Mouse (Mus musculus) right cerebral cortex, postnatal 14 days (tissue): ENCODE measurements around the gene Olfm4.

Experiments used
- DNase-seq: peaks from one replicate; pipeline ENCODE4 v3.0.0; 2022

Olfm4 gene

DNA sequence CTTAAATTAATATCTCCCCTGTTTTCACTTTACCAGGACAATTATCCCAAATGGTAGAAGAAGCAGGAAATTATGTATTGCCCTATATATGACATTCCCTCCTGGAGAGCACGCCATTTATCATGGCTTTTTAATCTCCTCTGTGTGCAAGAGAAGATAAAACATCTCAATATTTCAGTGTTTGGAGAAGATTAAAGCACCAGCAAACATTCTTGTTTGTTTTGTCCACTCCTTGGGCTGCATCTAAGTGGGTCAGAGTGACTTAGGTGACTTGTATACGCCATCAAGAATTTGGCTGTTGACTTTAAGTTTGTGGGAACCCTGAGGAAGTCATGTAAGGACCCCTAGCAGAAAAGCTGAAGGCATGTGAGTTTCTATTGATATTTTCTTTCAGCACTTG lies at the start of gene Olfm4:
Gene Olfm4, plus strand, starts transcription at position 301 of the 400 bp plus-strand sequence.
- no peak for DNase-seq

DNA sequence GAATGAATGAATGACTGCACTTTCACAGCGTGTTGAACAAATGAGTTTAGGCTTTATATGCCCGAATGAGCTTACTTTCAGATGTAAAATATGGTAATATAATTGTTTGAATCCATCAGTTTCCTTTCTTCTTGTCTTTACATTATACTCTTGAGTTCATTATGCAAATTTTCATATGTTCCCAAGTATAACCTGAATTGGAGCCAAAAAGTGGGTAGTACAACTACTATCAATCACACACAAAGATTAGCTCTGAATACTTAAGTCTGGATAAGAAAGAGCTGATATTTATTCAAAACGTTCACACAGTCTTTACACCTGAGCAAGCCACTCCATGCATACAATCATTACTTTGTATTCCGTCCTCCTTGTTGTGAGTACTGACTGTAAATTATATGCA lies 49.5 kb upstream of the Olfm4 start:
- no peak for DNase-seq

DNA sequence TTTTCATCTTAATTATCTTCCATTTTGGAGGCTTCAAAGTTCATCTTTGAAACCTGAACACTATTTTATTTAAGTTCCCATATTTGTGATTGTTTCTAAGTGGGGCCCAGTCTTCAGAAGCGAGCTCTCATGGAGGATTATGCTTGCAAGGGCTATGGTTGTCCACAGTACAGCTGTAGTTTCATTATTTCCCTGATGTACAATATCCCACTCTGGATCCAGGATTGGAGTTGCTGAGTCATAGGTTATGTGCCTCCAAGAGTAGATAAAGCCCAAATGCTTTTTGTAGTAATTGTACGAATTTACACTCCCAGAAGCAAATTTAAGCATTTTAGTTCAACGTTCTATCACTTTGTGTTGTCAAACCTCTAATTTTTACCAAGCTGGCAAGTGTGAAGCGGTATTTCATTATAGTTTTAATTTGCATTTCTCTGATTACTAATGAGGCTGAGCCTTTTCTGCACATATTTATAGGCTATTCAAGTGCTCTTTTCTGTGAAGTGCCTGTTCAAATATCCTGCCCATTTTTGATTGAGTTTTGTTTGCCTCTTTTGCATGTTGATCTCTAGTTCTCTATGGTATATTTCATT lies 46.9 kb upstream of the Olfm4 start:
- no peak for DNase-seq

DNA sequence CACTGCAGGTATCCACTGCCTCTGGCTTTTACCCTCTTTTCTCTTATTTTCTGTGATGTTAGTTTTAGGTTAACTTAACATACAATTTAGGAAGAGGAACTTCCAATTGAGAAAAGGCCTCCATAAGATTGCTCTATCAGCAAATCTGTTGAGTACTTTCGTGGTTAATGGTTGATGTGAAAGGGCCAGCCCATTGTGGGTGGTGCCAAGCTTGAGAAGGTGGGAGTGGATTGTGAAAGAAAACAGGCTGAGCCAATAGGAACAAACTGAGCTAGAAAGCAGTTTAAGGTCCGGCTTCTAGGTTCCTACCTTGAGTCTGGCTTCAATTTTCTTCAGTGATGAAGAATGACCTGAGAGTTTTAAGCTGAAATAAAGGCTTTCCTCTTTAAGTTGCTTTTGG lies 38.0 kb upstream of the Olfm4 start:
- DNase-seq, result no peak

DNA sequence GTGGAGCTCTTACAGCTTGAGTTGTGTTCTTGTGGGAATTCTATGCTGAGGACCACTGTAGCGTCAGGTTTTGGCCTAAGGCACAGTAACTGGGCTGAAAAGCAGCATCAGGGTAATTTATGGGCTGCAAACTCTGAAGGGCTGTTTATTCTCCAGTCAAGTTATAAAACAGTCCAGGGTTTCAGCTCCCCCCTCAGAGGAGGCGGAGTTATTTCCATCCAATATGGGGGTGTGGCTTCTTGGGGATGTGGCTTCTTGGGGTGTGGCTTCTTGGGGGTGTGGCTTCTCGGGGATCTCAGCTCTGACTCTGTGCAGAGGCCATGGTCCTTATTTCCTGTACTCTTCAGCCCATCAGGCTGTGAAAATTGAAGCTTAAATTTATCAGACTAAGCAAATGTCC lies 28.2 kb upstream of the Olfm4 start:
- no peak for DNase-seq

DNA sequence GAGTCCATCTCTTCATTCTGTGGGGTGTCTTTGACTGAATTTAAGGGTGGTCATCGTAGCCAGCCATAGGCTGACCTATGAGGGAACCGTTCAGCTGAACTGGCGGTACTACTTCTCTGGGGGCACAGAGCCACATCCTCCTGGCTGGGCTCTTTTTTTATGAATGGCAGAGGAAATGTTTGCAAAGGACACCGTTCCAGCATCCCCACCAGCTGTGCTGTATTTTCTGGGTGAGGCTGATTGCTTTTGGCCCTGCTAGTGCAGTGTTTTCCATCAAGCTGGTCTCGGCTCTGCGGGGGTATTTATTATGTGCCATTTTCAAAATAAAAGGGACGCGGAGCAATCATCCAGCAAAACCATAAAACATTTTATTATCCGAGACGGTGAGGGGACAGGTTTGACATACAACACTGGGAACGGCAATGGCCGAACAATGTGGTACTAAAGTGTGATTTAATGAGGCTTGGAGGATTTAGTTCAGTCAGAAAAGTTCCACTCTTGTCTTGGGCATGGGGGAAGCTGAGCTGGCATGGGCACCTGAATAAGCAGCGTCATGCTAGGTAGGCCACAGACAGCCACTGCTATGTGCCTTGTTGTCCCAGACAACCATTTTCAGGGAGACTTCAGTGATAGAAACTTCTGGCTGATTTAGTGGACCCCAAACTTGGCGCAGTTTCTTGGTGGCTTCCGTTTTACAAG lies 25.9 kb upstream of the Olfm4 start:
- DNase-seq, result no peak

DNA sequence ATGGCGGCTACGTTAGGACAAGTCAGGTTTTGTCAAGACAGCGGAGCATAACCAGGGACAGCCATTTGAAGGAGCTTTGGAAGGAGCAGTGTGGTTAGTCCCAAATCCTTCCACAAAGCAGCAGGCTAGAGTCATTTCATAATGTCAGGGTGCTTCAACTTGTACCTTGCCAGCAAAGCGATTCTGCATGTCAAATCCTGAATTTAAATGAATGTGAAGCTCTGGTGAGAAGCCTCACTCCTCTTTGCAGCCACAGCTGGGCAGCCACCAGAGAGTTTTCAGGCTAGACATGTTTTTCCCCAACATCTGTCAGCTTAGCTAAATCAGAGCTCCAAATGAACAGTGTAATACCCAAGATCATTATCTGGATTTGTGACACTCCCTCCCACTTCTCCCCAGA lies 22.7 kb upstream of the Olfm4 start:
- DNase-seq, result no peak

DNA sequence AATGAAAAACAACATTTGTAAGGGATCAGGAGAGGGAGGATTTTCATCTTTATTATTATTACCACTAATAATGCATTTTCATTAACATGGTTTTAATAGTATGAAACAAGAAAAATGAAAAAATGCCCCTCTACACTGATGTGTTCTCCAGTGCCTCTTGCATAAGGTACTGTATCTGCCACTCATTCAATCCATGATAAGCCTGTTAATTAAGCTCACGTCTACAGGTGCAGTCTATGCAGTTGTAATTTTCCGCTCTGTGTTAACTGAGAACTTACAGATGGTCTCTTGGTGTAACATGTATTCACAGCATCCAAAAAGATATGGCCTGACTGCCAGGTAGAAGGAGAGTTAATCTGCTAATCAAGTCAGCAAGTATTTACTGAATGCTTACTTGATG lies 22.3 kb upstream of the Olfm4 start:
- DNase-seq, result no peak

DNA sequence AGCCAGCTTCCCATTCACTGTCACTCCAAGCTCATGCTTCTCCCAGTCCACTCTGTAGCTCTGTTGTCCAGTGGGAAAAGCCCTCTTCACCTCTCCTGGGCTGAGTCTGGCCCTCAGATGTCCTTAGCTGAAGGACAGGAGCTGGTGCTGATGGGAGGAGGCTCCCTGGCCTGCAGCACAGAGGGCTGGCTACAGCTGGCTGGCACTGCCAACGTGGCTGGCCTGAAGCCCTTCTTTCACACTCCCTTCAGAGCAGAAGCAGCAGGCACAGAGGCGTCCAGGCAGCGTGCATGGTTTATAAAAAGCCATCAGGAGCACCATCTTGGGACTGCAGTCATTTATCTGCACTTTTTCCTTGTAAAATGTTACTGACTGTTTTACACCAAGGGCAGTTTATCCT lies 13.7 kb upstream of the Olfm4 start:
- DNase-seq, result peak; percentile 29

DNA sequence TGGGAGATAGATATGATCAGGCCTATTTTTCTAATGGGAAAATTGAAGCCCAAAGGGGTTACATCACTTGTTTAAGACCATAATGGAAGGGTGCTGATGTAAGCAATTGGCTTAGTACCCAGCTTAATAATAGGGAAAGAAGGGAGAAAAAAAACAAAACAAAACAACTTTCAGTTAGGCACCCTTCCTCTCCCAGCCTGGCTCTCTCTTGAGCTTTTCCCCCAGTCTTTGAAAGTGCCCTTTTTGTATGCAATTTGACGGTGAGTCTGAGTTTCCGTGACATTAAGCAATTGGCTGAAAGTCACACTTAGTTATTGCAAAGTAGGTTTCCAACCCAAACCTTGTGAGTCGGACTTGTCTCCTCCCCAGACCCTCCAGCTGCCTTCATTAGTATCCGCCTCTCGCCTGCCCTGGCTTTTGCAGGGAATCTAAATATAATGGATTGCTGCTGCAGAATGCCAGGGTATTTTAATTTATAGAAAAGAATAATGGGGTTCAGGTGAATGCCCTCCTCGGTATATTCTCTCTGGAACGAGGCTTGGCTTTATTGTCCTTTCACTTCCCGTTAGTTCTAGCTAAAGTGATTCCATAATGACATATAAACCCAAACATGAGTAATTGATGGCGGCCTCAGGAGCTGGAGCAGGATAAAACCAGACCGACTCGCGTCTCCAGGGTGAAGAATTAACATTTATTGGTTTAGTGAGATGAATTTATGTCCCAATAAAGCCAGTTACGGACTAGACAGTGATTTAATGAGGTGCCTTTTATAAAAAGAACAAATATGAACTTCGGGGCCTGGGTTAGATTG lies 12.7 kb upstream of the Olfm4 start:
- DNase-seq, result no peak

DNA sequence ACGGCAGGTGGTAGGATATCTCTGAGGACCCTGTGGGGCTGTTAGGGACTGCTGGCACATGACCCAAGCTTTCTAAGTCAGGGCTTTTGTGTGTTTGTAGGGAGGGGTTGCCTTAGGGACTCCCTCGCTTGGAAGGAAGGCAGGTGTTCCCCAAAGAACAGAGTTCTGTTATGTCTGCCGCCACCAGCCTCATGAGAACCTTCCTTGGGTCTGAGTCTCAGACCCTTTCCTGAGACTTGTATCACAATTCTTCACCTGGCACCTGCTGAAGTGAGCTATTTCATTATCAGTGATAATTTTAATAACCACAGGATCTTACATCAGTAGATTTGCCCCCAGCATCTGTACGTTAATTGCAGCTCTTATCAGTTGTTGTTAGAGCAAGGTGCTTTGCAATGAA lies 2.4 kb upstream of the Olfm4 start:
- no peak for DNase-seq

DNA sequence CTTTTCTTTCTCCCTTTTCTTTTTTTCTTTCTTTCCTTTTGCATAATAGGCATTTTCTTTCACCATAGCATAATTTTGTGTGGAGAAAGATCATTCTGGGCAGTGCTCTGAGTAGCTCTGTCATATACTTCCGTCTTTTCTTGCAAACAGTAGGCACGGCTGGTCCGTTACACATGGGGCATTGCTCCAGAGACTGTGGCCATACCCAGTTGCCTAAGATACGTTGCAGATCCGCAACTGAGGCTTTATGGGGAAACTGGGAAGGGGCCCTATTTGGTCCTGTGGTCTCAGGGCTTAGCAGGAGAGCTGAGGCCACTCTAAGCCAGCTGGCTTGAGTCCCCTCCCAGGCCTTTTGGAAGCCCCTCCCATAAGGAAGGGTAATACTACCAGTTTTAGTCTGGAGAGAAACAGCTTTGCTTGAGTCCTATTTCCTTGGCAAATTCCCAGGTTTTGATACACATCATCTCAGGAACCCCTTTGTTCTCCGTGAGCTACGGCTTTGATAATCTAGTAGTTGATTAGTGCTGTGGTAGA lies 1.3 kb downstream of the Olfm4 start:
- DNase-seq, result no peak

DNA sequence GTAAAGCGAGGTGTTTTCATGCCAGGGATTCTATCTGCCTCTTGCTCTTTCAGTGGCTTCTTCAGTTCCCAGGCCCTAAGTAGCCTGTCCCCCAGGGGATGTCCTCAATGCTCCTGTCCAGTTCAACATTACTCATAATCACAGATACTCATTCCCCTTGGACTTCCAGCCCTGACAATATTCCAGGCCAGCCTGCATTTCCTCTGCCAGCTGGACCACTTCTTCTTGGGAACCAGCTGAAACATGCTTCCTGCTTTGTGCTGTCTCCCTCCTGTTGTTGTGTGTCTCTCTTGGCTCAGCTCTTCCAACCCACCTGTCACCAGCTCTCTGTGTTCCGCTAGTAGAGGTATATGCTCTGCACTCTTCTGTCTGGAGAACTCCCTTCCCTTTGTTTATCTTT lies 1.8 kb downstream of the Olfm4 start:
- DNase-seq, result no peak

DNA sequence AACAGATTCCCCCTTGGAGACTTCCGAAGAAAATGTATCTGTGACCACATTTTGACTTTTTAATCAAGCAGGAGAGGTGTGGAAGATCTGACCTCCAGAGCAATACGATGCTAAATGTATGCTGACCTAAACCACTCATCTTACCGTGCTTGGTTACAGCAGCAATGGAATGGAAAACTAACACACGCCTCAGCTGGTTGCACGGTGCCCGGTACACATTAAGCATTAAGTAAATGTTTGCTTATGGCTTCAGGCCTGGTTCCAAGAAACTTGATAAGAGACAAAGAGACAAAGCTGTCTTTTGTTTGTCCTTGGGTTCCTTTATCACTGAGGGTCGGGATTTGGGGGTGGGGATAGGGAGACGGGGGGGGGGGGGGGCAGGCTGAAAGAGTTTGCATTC lies 3.0 kb downstream of the Olfm4 start:
- DNase-seq, result no peak

DNA sequence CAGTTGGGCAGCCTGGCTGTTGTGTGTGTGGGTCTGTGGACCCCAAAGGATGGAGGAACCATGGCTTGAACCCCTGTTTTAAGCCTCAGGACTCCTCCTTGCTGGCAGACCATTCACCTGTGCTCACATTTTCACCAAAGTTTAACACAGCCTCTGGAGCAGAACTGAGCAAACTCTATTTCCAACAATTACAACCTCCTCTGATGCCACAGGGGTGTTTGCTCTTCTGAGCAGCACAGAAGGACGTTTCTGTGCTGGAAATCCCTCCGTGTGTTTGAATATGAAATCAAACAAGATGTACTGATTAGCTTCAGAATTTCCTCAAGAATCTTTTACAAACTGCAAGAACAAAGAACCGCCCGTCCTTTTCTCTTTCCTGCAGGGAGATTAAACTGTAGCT lies 5.9 kb downstream of the Olfm4 start:
- DNase-seq, result no peak

DNA sequence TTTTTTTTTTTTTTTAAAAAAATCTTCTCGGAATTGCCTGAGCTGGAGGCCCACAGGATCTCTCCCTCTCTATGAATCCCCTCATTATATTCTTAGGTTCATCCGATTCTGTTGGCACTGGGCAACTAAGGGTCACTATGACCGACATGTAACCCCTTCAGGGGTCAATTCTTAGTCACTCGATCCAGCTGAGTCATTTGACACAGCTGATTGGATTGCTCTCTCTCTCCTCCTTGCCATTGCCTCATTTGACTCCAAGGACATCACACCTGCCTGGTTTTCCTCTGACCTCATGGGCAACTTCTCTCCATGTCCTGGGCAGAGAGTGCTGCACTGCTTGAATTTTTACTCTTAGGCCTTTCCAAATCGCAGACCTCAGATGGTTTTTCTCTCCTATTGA lies 6.7 kb downstream of the Olfm4 start:
- DNase-seq, result no peak

DNA sequence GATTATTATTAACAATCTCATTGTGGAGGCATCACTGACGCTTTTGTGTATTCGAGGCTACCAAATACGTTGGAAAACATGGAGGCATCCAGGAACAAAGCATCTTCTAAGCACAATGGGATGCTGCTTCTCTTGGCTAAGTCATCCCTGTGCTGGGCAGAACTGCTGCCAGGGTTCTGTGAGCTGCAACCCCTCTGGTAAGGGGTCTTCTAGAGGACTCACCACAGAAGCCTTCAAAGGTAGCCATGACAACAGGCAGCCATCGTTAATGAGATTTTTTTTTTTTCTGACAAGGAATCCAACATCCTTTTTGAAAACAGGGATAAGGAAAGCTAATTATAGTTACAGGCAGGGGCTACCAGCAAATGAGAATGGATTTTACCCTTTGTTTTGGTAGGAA lies 13.7 kb downstream of the Olfm4 start:
- DNase-seq, result no peak

DNA sequence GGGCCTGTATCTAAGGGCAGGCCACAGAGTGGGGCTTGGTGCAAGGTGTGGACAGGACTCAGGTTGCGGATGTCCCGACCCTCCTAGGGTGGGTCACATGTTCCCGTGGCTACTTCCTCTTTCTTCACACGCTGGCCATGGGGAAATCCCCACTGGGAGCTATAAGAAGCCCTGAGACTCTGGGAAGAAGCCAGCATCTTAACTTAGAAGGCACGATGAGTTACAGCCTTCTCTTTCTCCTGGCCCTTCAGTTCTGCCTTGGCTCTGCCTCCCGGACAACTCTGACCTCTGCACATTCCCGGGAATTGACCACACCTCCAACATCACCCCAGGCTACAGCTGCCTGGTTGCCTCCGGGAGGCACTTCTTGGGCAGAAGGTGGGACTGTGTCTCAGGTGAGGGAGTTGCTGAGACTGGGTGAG lies 16.2 kb downstream of the Olfm4 start:
- DNase-seq, result no peak

DNA sequence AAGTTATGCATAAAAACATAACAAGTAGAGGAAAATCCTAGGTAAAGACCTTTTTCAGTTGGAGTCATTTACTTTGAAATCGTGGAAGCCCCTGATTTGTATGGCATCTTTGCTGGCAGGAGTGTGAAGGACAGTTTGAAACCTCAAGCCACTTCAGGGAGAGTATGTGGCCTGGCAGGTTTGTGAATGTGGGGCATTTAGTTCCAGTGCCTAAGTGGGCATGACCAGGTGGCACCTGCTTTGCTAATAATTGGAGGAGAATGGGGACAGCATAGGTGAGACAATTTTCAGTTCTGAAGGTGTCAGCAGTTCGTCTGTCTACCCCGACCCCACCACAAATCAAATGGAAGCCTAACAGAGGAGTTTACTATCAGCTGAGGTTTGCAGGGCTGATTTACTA lies 23.8 kb downstream of the Olfm4 start:
- no peak for DNase-seq

DNA sequence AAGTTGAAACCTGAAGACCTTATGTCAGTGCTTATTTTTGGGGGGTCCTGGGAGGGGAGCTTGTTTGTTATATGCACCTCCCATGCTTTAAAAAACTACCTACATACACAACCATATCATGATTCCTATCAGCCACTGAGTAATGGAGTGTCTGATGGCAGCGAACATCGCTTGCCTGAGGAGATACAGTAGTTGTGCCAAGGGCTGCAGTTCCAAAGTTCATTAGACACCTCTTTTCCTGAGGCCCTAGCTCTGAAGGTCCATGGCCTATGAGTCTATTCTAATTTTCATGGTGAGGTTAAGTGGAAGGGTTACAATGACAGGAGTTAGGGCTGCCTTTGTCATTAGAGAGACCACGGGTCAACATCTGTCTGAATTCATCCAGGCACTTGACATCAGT lies 26.5 kb downstream of the Olfm4 start:
- no peak for DNase-seq

DNA sequence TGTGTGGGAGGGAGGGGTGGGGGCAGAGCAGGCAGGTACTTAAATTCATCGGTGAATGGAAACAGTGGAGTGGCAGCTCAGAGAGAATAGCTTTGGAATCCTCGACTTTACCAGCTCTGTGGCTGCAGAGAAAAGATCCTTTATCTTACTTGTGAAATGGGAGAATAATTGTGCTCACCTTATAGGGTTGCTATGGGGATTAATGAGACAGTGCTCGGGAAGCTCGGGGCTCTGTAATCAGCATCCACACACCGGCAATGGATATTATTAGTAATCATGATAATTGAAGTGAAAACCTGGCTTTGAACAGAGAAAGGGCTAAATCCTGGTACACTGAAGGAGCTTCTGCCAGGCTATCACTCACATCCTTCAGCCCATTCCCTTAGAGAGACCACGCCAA lies 31.1 kb downstream of the Olfm4 start:
- no peak for DNase-seq

DNA sequence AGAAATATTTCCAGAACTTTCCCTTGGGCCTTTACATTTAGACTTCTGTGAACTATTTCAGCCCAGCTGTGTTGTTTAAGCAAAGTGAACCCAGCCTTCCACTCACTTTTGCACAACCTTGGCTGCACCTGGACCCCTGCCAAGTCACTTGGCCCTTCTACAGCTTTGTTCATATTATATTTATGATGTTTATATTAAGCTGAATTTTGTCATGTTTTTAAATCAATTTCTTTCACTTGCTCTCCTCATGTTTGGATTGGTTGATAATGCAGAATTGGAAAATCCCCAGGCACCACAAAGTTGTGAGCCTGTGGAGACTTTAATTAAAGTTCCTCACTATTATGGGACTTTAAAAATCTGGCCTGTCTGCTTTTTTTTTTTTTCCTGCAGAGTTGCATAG lies 32.2 kb downstream of the Olfm4 start:
- DNase-seq, result no peak

DNA sequence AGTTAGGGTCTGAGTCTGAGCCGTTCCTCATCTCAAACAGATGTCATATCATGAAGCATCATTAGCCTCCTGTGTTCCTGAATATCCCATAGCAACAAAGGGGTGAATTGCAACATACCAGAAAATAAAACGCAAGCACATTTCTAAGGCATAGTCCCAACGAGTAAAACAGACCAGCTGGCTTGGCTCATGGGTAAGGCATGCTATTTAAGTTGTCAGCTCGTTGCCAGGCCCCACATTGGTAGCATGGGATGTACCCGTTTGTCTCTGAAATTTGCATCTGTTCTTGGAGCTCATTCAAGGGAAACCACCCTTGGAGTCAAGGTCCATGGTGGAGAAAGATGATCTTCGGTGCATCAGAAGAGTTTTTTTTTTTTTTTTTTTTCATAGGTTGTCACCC lies 42.2 kb downstream of the Olfm4 start:
- no peak for DNase-seq
